Mouse (Mus musculus): ENCODE data around the gene H2-M10.3.

DNA sequence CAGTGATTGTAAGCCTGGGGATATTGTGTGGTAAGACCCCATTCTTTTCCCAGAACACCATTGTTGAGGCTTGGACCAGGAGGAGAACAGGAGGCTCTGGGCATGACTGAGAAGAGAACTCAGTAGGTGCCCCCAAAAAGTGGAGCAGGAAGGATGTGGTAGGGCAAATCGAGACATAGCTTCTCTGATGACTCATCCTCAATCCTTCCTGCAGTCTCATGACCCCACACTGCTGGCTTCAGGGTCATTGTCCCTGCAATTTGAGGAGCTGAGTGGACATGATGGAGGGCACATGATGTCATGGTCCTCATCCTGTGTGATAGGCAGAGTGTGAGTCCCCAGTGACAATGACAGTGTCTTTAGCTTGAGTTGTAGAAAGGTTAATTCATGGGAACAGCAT is 47.2 kb upstream of the H2-M10.3 start:
- no peak for TF ChIP-seq POLR2A (IDR thresholded peaks at IDR 0.05; ENCODE audit: extremely low read depth, insufficient read depth, low read length)
- no peak for TF ChIP-seq CTCF (IDR thresholded peaks at IDR 0.05; ENCODE audit: low read depth, low read length)

Data from liver, adult 2 months (tissue).